Mouse (Mus musculus): Measurements from ENCODE around the gene Rnf183.

Rnf183 gene

DNA sequence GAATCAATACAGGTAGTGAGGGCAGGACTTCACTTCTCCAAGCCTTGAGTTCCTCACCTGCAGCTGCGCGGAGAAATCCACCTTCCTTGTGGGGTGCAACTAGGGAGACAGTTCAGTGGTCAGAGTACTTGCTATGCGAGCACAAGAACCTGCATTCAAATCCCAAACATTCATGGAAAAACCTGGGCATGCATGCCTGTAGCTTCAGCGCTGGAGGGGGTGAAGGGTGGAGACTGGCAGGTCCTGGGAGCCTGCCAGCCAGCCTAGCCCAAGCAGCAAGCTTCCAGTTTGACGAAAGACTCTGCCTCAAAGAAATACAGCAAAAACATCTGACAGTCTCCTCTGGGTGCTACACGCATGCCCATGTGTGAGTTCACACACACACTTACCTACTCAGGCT, at the start of gene Rnf183:
TSS of gene Rnf183 (minus strand) at position 172 of the 400 bp plus-strand sequence.
- DNase-seq = no peak

- no peak for DNase-seq
Observed at GRCm38 (mm10) chr4:62480709-62481605, 45.9 kb upstream of the Rnf183 start.

GRCm38 (mm10) chr4:62479937-62480708, 45.1 kb upstream of the Rnf183 start, which contains the start of gene Bspry:
Gene Bspry (plus strand): TSS chr4:62480053.
- peak; percentile 60 to 71 for DNase-seq

DNA sequence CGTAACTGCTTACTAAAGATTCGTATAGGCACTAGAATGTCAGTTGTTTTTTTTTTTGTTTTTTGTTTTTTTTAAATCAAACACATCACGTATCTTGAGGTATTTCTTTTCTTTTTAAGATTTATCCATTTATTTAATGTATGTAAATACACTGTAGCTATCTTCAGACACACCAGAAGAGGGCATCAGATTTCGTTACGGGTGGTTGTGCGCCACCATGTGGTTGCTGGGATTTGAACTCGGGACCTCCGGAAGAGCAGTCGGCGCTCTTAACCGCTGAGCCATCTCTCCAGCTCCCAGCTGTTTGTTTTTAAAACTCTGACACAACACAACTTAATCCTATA, 44.5 kb upstream of the Rnf183 start:
- DNase-seq = peak in 1 of 2 experiments; percentile 42

GRCm38 (mm10) chr4:62477542-62478244, 42.6 kb upstream of the Rnf183 start:
- DNase-seq = no peak

DNA sequence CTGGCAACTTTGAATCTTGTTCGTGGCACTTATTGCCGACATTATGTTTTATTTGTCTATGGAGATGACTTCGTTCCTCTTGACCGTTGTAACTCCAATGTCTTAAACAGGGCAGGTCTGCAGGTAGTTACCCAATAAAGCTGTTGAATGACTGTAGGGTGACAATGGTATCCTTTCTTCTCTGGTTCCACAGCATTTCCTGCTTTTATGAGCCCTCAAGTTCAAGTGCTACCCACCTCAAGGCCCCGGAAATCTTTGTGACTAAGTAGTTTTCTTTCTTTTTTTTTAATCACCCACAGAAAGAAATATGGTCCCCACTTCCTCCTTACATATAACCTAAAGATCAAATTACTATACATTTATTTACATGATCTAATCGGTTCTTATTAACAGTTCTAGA, 40.7 kb upstream of the Rnf183 start:
- peak; percentile 27 to 45 for DNase-seq

GRCm38 (mm10) chr4:62475131-62475530, 40.1 kb upstream of the Rnf183 start:
- DNase-seq = peak; percentile 46 to 57

- DNase-seq = no peak
Observed at GRCm38 (mm10) chr4:62472071-62472470, 37.0 kb upstream of the Rnf183 start.

- DNase-seq = peak; percentile 79 to 80
Observed at GRCm38 (mm10) chr4:62470598-62471051, 35.6 kb upstream of the Rnf183 start, which contains the start of gene Wdr31. Gene Wdr31 (minus strand): TSS chr4:62470896.

DNA sequence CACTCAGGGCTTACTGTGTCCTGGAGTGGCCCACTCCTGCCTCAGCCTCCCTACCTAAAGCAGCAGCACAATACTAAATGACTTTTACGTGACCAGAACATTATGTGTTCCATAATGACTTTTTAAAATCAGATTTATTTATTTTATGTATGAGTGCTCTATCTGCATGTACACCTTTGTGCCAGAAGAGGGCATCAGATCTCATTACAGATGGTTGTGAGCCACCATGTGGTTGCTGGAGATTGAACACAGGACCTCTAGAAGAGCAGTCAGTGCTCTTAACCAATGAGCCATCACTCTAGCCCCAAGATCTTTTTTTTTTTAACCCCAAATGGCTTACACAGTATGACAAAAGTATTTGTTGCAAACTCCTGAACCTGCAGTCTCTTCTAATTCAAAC, 33.1 kb upstream of the Rnf183 start:
- no peak for DNase-seq

- DNase-seq = no peak
Observed at GRCm38 (mm10) chr4:62463124-62463523, 28.1 kb upstream of the Rnf183 start.

DNA sequence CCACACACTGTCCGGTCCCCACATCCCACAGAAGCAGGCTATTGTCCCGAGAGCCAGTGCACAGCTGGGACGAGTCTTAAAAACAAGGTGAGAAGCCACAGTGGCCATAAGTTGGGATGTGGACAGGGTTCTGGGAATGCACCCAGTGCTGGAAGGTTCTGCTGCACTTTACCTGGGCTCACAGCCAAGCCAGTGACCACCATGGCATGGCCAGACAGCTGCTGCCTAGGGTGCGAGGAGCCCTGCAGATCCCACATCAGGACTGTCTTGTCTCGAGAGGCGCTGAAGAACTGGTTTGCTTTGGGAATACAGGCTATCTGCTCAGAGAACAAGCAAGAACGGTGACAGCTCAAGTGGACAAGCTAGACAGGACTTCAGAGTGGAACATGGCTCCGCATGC, 25.3 kb upstream of the Rnf183 start:
- no peak for DNase-seq

DNA sequence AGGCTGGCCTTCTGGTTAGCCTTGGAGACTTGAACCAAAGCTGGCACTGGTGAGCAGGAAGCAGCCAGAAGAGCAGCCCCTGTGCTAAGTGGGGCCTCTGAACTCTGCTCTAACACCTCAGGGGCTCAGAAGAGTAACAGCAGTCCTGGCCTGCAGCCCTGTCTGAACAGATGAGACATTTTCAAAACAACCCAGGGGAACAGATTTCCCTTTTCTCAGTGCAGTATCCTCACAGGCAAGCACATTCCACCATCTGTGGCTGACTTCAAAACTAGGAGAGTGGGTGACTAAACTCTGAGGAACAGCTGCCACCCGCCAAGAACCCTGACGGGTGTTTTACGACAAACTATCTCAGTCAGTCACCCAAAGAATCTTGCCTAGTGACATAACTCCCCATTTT, 24.0 kb upstream of the Rnf183 start:
- no peak for DNase-seq

- peak; percentile 44 to 46 for DNase-seq
Observed at GRCm38 (mm10) chr4:62454995-62455394, 19.9 kb upstream of the Rnf183 start.

DNA sequence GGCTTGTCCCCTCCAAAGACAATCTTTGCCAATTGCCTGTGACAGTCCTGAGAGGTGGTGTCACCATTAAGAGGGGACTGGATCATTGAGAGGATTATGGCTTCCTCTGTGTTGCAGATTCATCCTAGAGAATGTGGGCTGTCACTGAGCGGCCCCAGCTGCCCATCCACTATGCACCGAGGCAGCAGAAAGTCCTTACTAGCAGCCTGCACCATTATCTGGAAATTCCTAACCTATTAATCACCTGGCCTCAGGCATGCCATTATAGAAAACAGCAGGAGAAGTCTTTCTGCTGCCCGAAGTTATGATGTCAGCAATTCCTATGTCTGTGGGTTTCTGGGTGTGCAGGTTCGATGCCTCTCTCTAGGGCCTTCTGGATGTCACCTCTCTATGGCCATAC, 5.9 kb upstream of the Rnf183 start:
- DNase-seq = no peak

GRCm38 (mm10) chr4:62440544-62440943, 5.5 kb upstream of the Rnf183 start:
- no peak for DNase-seq

DNA sequence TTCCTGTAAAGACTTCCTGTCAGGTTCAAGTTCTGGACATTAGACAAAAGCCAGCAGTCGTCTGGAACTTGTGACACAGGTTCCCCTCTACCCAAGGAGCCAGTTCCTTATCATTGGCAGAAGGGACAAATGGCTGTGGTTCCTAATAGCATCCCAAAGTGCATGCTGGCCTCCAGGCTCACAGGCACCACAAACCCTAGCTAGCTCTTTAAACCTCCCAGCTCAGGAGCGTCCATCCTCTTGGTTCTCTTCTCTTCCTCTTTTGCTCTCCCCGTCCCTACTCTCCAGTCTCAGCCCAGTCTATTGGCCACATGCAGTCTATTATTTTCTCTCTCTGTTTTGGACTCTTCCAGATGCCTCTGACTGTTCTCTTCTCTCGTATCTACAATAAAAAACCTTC, 4.7 kb upstream of the Rnf183 start:
- no peak for DNase-seq

- no peak for DNase-seq
Observed at GRCm38 (mm10) chr4:62437871-62438270, 2.8 kb upstream of the Rnf183 start.

DNA sequence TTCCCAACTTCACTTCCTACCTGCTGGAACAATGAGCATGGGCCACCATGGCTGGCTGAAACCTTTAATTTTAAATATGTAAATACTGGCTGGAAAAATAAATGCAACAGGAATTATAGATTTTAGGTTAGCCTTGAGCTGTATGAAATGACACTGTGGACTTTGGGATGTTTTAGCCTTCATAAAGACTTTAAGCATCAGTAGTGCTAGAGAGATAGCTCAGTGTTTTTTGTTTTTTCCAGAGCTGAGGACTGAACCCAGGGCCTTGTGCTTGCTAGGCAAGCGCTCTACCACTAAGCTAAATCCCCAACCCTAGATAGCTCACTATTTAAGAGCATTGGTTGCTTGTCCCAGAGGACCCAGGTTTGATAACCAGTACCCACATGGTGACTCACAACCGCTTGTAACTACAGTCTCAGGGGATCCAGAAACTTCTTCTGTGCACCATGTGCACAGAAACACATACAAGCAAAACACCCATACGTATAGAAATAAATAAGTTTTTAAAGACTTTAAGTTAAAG, 2.3 kb upstream of the Rnf183 start:
- no peak for DNase-seq

- DNase-seq = no peak
Observed at GRCm38 (mm10) chr4:62433939-62434870, 847 bp downstream of the Rnf183 start.

DNA sequence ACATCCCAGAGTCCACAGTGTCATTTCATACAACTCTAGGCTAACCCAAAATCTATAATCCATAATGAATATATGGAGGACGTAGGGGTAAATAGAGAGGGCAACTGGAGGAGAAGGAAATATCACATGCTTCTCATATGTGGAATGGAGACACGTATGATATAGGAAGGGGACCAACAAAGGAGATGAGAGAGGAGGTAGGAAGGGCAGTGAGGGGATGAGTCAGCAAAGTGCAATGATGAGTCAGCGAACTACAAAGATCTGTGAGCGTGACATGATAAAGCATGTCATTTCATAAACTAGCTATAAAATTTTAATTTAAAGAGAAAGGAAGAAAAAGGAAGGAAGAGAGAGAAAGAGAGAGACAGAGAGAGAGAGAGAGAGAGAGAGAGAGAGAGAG, 3.5 kb downstream of the Rnf183 start:
- DNase-seq = no peak

DNA sequence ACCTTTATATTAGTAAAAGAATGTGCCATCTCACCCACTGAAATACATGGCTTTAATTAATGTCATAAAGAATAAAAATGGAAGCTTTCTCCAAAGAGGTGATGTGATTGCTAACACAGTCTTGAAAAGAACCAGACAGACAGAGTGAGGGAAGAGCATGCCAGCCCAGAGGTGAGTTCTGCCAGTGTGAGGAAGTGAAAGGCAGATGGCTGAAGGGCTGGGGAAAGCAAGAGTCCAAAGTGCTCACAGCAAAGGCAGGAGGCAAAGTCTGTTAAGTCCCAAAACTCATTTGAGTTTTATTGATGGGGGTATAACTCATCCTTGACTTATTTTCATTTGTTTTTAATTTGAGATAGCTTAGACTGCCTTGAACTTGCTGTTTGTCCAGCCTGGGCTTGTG, 4.4 kb downstream of the Rnf183 start:
- DNase-seq = no peak

Measured in thymus, postnatal 36 days (tissue).